Mouse (Mus musculus) embryonic facial prominence, embryonic 15.5 days (tissue): ENCODE data around the gene 1700007K13Rik. TPM values are rescaled to one million over a fixed set of nuclear protein-coding genes. Genes with fewer than 3 reads are reported as not detected.
"Not testable (repeated sequence)": the region's sequence is repeated elsewhere in the genome, so short reads cannot be mapped to it uniquely, and the experiment has no call there.

ENCODE experiments used
- ATAC-seq: fragments of 200-750 bp; cut with Nextera tagmentation; 2 replicates; pipeline ENCODE4 v1.8.0; 2017; ENCODE audit warnings: low read depth, moderate TSS enrichment; ENCODE audit not compliant: insufficient number of reproducible peaks, low FRiP score, low TSS enrichment
- H3K27ac ChIP-seq: fragments of 300-500 bp; sonication (generic); replicated peaks from 2 replicates; pipeline ENCODE4 v1.5.1; 2015; ENCODE audit warnings: mild to moderate bottlenecking, inconsistent platforms
- H3K27me3 ChIP-seq: fragments of 300-500 bp; sonication (generic); 2 replicates; pipeline ENCODE4 v1.6.1; 2015; ENCODE audit warnings: inconsistent platforms
- H3K36me3 ChIP-seq: fragments of 300-500 bp; sonication (generic); 2 replicates; pipeline ENCODE4 v1.6.1; 2015; ENCODE audit warnings: mild to moderate bottlenecking, inconsistent platforms
- H3K4me1 ChIP-seq: fragments of 300-500 bp; sonication (generic); 2 replicates; pipeline ENCODE4 v1.6.1; 2015; ENCODE audit warnings: inconsistent platforms
- H3K4me2 ChIP-seq: fragments of 300-500 bp; sonication (generic); replicated peaks from 2 replicates; pipeline ENCODE4 v1.6.1; 2015; ENCODE audit warnings: mild to moderate bottlenecking, inconsistent platforms
- H3K4me3 ChIP-seq: fragments of 300-500 bp; sonication (generic); replicated peaks from 2 replicates; pipeline ENCODE4 v1.5.1; 2015; ENCODE audit warnings: mild to moderate bottlenecking, inconsistent platforms
- H3K9ac ChIP-seq: fragments of 300-500 bp; sonication (generic); 2 replicates; pipeline ENCODE4 v1.6.1; 2015; ENCODE audit warnings: inconsistent platforms
- H3K9me3 ChIP-seq: fragments of 300-500 bp; sonication (generic); replicated peaks from 2 replicates; pipeline ENCODE4 v1.6.1; 2016; ENCODE audit warnings: inconsistent platforms
- WGBS: fragments of 180-500 bp; shearing (Covaris S2); methylation state at CpG from one replicate; pipeline ENCODE4 v1.1.7; 2015; 5-methylcytosine and 5-hydroxymethylcytosine counted together
- polyA plus RNA-seq: library from polyadenylated mRNA; unstranded; fragments of >200 nt; fragmentation: Nextera tagmentation; extraction: Ambion mirVana; gene quantifications from 2 replicates; pipeline ENCODE4 v1.2.1, GENCODE M21; 2015

The 1700007K13Rik gene
- polyA plus RNA-seq, 1 experiment from 2014 or later = 11.8 TPM

DNA sequence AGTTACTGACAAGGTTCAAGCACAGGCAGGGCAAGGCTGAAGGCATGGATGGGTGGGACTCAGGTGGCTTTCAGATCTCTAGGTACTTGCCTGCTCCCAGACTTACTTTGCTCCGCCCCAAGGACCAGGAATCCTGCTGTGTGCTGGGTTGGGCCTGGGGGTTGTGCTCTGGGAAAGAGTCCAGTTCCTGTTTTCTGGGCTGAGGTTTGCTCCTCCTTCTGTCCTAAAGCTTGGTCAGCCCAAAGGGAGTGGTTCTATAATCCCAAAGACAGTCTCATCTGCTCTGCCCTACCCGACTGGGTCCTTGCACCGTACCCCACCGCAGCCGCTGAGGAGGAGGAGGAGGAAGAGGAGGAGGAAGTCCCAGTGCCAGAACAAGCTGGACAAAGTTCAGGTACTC, 30.5 kb upstream of the 1700007K13Rik start, which contains the start of gene Gbgt1:
Gene Gbgt1, plus strand, starts transcription at position 221 of the 400 bp plus-strand sequence.
- no peaks in the 10 kb centered on the region; the same call in 1 of the 2 replicates for H3K4me1 ChIP-seq
- no peak; the same call in 1 of the 2 replicates for ATAC-seq
- H3K27me3 ChIP-seq = no peaks in the 10 kb centered on the region
- H3K36me3 ChIP-seq = no peaks in the 10 kb centered on the region
- H3K4me2 ChIP-seq = no peak within 1 kb of the TSS
- no peak within 1 kb of the TSS for H3K9ac ChIP-seq
- H3K9me3 ChIP-seq = no peaks in the 10 kb centered on the region
- 70% methylated on average over 5 of the region's 5 CpGs for WGBS
- H3K4me3 ChIP-seq = no peak within 1 kb of the TSS
- H3K27ac ChIP-seq = no peak within 1 kb of the TSS

DNA sequence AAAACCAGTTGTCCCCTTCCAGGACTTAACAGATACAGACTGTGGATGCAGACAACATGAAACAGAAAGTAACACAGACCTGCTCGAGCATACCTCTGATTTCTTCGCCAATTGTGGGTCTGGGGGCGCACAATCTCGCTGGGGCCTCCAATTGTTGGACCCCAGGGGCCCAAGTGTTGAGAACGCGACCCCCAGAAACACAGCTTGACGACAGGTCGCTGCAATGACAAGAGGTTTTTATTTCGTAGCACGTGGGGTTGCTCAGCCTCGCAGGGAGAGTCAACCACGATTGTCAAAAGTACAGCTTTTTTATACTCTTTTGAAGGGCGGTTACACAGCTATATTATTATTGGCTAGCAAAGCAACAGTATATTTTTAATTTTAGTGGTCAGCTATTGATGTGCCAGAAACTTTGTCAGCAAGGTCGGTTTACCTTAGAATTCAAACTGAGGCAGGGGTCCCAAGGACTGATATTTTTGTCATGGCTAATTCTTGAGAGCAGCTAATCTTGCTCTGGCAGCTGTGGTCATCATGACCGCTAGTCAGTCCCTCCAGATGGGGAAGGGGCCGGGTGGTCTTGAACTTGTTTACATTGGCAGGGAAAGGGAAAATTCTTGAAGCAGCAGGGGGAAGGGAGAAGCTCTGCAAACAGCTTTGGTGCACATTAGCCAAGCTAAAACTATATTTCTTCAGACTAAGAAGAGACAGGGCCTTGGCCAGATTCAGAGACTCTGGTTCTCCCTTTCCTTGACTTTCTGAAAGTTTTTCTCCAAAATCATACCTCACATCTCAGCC, 29.9 kb upstream of the 1700007K13Rik start:
- Histone ChIP-seq H3K4me1 (no peaks in the 10 kb centered on the region; the same call in 1 of the 2 replicates), H3K27me3 (no peaks in the 10 kb centered on the region), H3K9me3 (no peaks in the 10 kb centered on the region), H3K4me2 (no peak overlapping the region), H3K27ac (no peak overlapping the region), H3K36me3 (no peaks in the 10 kb centered on the region), H3K9ac (no peak overlapping the region), H3K4me3 (no peak overlapping the region)
- ATAC-seq = no peak
- WGBS = 76% methylated on average over 16 of the region's 16 CpGs

DNA sequence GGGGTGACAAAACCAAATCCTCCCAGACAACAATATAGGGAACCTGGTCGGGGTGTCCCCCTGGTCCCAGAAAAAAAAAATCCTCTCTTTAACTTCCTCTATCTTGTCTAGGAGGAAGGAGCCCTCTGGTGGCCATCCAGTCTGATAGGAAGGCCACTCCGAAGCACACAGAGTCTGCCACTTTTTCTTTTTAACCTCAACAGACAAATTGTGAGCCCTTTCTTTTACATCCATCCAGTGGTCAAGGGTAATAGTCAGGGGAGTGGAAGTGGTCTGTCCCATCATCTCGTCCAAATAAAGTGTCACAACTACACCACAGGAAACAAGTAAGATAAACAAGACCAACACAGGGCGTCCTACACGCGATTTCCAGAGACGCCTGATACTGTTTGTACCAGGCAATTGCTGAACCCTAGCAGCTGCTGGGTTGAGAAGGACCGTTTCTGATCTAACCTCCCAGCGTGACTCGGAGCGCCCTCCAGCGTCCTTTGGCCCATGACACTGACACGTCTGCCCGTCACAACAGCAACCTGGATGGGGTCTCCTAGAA, 29.1 kb upstream of the 1700007K13Rik start:
- Histone ChIP-seq H3K4me1 (no peaks in the 10 kb centered on the region; the same call in 1 of the 2 replicates), H3K36me3 (no peaks in the 10 kb centered on the region), H3K4me3 (no peak overlapping the region), H3K9ac (no peak overlapping the region), H3K4me2 (no peak overlapping the region), H3K9me3 (no peaks in the 10 kb centered on the region), H3K27ac (no peak overlapping the region), H3K27me3 (no peaks in the 10 kb centered on the region)
- ATAC-seq = no peak
- WGBS = 82% methylated on average over 14 of the region's 14 CpGs

DNA sequence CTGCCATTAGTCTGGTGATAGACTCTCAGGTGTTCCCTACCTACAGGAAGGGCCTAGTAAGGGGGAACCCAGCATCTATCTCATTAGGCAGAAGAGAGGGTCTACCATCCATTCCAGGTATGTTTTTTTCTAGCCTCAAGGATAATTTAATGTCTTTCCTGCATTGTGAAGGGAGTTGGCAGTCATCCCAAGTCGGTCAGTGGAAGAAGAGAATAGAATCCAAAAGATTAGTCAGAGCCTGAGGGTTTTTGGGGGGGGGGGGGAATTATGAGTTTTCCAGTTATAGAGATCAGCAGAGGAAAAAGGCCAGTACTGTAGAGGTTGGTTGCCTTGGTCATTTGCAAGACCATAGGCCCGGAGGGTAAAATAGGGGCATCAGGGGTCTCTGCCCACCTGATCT, 28.4 kb upstream of the 1700007K13Rik start:
- Histone ChIP-seq H3K4me3 (no peak overlapping the region), H3K4me2 (no peak overlapping the region), H3K9ac (no peak overlapping the region), H3K27me3 (no peaks in the 10 kb centered on the region), H3K9me3 (no peaks in the 10 kb centered on the region), H3K36me3 (no peaks in the 10 kb centered on the region), H3K27ac (no peak overlapping the region), H3K4me1 (no peaks in the 10 kb centered on the region; the same call in 1 of the 2 replicates)
- no peak for ATAC-seq
- 85% methylated on average over 2 of the region's 2 CpGs for WGBS

DNA sequence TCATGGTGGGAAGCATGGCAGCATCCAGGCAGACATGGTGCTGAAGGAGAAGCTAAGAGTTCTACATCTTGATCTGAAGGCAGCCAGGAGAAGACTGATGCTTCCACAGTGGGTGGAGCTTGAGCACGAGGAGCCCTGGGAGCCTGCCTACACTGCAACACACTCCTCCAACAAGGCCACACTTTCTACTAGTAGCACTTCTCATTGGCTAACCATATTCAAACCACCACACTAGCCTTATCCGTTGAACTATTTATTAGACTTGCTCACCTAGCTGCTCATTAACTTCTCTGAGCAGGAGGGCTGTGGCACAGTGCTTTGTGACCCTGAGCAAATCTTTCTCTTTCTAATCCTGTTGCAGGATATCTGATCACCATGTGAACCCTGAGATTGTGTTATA, 17.7 kb upstream of the 1700007K13Rik start:
- no peak for ATAC-seq
- no peak overlapping the region for H3K4me3 ChIP-seq
- no peaks in the 10 kb centered on the region for H3K36me3 ChIP-seq
- 78% methylated on average over 2 of the region's 2 CpGs for WGBS
- H3K4me1 ChIP-seq = no peaks in the 10 kb centered on the region
- H3K9ac ChIP-seq = no peak overlapping the region
- H3K27me3 ChIP-seq = no peaks in the 10 kb centered on the region
- no peaks in the 10 kb centered on the region for H3K9me3 ChIP-seq
- no peak overlapping the region for H3K27ac ChIP-seq
- no peak overlapping the region for H3K4me2 ChIP-seq

DNA sequence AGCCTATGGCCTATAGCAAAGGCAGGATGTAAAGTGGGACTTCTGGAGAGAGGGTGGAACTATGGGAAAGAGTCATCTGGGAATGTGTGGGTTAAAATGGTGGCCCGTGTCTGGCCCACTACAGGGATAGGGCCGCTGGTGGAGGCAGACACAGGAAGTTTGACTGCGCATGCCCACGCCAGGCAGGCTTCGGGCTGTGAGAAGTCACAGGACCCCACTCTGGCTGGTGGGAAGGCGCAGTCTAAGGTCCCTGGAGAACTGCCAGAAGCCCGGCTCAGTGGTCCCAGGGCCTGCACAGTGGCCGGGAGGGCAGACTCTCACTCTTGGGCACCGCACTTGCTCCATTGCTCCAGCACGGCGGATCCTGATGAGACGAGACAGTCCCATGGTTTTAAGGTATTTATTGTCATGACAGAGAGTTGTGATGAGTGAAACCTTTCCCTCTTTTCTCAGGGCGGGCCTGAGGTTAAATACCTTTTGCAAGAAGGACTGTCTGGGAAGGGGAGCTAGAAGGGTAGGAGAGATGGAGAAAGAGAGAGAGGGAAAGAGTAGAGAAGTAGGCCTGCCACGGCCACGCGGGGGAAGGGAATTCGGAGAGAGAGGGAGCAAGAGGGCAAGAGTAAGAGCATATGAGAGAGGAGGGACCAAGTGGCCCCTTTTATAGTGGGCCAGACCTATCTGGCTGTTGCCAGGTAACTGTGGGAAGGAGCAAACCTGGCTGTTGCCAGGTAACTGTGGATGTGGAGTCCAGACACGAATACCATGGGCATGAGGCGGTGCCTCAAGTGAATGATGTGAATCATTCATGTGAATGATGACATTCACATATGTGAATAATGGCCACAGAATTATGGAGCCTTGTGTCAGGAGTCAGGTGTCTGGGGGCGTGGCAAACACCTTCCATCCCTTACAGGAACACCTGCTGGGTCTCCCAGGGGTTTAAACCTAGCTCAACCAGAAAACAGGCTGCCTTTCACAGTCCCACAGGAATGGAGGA, 13.4 kb upstream of the 1700007K13Rik start:
- Histone ChIP-seq H3K4me1 (no peaks in the 10 kb centered on the region), H3K36me3 (no peaks in the 10 kb centered on the region), H3K9ac (no peak overlapping the region), H3K27me3 (no peaks in the 10 kb centered on the region), H3K4me2 (no peak overlapping the region), H3K9me3 (no peaks in the 10 kb centered on the region), H3K27ac (no peak overlapping the region), H3K4me3 (no peak overlapping the region)
- WGBS = 69% methylated on average over 20 of the region's 20 CpGs
- ATAC-seq = peak; percentile 57

DNA sequence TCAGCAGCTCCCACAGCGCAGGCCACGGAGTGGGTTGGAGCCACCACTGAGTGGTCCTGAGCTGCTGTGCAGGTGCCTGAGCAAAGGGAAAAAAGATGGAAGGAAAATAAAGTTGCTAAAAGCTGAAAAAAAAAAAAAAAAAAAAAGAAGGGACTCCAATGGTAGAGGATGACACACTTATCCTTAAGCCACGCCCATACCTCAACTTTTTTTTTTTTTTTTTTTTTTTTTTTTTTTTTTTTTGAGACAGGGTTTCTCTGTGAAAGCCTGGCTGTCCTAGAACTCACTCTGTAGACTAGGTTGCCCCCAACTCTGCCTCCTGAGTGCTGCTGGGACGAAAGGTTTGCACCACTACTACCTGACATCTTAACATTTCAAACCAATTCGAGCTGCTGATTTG, 11.9 kb upstream of the 1700007K13Rik start:
- WGBS = 89% methylated on average over 5 of the region's 5 CpGs
- not testable (repeated sequence) for H3K9ac ChIP-seq, H3K36me3 ChIP-seq, H3K27ac ChIP-seq, H3K4me2 ChIP-seq, ATAC-seq, H3K4me1 ChIP-seq, H3K4me3 ChIP-seq, H3K27me3 ChIP-seq, H3K9me3 ChIP-seq

DNA sequence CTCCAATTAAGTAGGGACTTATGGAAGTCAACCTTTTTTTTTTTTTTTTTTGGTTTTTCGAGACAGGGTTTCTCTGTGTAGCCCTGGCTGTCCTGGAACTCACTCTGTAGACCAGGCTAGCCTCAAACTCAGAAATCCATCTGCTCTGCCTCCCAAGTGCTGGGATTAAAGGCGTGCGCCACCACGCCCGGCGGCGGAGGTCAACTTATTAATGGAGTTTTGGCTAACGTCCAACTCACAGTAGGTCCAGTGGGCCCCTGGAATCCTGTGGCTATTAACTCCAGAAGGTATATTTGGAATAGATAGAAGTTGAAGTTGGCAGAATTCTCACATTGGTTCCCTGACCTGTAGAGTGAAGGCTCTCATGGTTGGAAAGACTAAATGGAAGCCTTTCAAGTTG, 5.9 kb upstream of the 1700007K13Rik start:
- H3K36me3 ChIP-seq = peaks cover 40% of the 10 kb centered on the region
- not testable (repeated sequence) for H3K4me2 ChIP-seq, H3K4me3 ChIP-seq, ATAC-seq, H3K9me3 ChIP-seq, H3K4me1 ChIP-seq, H3K9ac ChIP-seq, H3K27ac ChIP-seq, H3K27me3 ChIP-seq
- 93% methylated on average over 8 of the region's 8 CpGs for WGBS

DNA sequence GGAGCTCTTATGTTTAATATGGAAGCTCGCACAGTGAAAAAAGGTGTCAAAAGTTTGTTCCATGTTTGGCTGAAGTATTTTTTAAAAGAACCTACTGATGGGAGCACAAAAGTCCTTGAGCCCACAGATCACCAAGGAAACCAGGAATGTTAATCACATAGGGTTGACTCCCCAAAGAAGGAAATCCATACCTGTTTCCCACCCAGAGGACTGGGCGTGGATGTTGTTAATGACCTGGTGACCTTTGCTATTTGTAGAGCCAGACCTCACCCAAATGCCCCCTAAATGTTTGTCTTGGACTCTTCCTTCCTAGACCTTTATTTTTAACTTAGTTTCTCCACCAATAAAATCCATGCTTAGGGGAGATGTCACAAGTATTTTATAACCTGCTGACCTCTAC, 4.5 kb upstream of the 1700007K13Rik start:
- H3K27me3 ChIP-seq = no peaks in the 10 kb centered on the region; the same call in 1 of the 2 replicates
- ATAC-seq = no peak
- H3K27ac ChIP-seq = no peak overlapping the region
- peaks cover 40% of the 10 kb centered on the region for H3K36me3 ChIP-seq
- no peak overlapping the region for H3K4me2 ChIP-seq
- H3K9me3 ChIP-seq = no peaks in the 10 kb centered on the region
- 94% methylated on average over 2 of the region's 2 CpGs for WGBS
- peaks cover 17% of the 10 kb centered on the region for H3K4me1 ChIP-seq
- H3K9ac ChIP-seq = no peak overlapping the region
- H3K4me3 ChIP-seq = no peak overlapping the region

DNA sequence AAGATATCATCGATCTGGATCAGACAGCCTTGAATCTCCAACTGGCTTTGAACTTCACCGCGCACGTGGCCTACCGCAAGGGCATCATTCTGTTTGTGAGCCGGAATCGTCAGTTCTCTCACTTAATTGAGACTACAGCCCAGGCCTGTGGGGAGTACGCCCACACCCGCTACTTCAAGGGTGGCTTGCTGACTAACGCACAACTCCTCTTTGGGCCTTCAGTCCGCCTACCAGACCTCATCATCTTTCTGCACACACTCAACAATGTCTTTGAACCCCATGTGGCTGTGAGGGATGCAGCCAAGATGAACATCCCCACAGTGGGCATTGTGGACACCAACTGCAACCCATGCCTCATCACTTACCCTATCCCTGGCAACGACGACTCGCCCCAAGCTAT, 3.3 kb upstream of the 1700007K13Rik start:
- Histone ChIP-seq H3K27ac (no peak overlapping the region), H3K36me3 (peaks cover 40% of the 10 kb centered on the region), H3K4me3 (no peak overlapping the region), H3K9me3 (no peaks in the 10 kb centered on the region), H3K4me2 (no peak overlapping the region), H3K9ac (no peak overlapping the region), H3K4me1 (peaks cover 17% of the 10 kb centered on the region), H3K27me3 (peaks cover 3% of the 10 kb centered on the region)
- no peak for ATAC-seq
- WGBS = 98% methylated on average over 14 of the region's 14 CpGs
